Mouse (Mus musculus) hindbrain, embryonic 15.5 days (tissue): Measurements from ENCODE around the gene Apoh. TPM values are rescaled to one million over a fixed set of nuclear protein-coding genes. Genes with fewer than 3 reads are reported as not detected.

ENCODE experiments used
- ATAC-seq: fragments of 200-750 bp; cut with Nextera tagmentation; 2 replicates; pipeline ENCODE4 v1.8.0; 2017; ENCODE audit warnings: low read depth, moderate number of reproducible peaks, moderate TSS enrichment; ENCODE audit not compliant: low FRiP score
- H3K27ac ChIP-seq: fragments of 300-500 bp; sonication (generic); replicated peaks from 2 replicates; pipeline ENCODE4 v1.5.1; 2015; ENCODE audit warnings: mild to moderate bottlenecking, inconsistent platforms
- H3K27me3 ChIP-seq: fragments of 300-500 bp; sonication (generic); 2 replicates; pipeline ENCODE4 v1.6.1; 2015; ENCODE audit warnings: control low read depth, inconsistent platforms
- H3K36me3 ChIP-seq: fragments of 300-500 bp; sonication (generic); 2 replicates; pipeline ENCODE4 v1.6.1; 2015; ENCODE audit warnings: control low read depth, inconsistent platforms
- H3K4me1 ChIP-seq: fragments of 300-500 bp; sonication (generic); replicated peaks from 2 replicates; pipeline ENCODE4 v1.6.1; 2015; ENCODE audit warnings: control low read depth, inconsistent platforms
- H3K4me2 ChIP-seq: fragments of 300-500 bp; sonication (generic); 2 replicates; pipeline ENCODE4 v1.6.1; 2015; ENCODE audit warnings: moderate library complexity, mild to moderate bottlenecking, inconsistent platforms
- H3K4me3 ChIP-seq: fragments of 300-500 bp; sonication (generic); 2 replicates; pipeline ENCODE4 v1.5.1; 2015; ENCODE audit warnings: mild to moderate bottlenecking, inconsistent platforms
- H3K9ac ChIP-seq: fragments of 300-500 bp; sonication (generic); 2 replicates; pipeline ENCODE4 v1.6.1; 2015; ENCODE audit warnings: inconsistent platforms
- H3K9me3 ChIP-seq: fragments of 300-500 bp; sonication (generic); 2 replicates; pipeline ENCODE4 v1.6.1; 2016; ENCODE audit warnings: control low read depth, inconsistent platforms
- WGBS: fragments of 180-500 bp; shearing (Covaris S2); methylation state at CpG from one replicate; pipeline ENCODE4 v1.1.7; 2015; 5-methylcytosine and 5-hydroxymethylcytosine counted together
- polyA plus RNA-seq: library from polyadenylated mRNA; unstranded; fragments of >200 nt; fragmentation: Nextera tagmentation; extraction: Ambion mirVana; gene quantifications from 2 replicates; pipeline ENCODE4 v1.2.1, GENCODE M21; 2015

Gene Apoh
- polyA plus RNA-seq, 1 experiment from 2014 or later: 0.49 TPM

DNA sequence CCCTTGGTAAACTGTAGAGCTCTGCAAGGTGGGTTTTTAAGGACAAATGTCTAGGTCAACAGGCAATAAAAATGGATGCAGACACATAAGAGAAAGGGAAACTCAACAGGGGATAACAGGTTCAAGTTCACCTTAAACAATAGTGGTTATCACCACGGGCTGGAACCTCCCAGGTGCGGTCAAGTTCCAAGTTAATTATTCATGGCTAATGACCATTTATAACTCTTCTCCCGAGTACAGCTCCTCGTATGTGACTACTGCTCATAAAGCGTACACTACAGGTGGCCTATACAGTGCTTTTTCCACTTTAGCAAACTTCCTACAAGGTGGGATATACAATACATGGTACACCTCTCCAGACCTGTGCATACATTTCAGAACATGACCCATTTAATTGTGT is 33.4 kb upstream of the Apoh start:
- no peak overlapping the region for H3K27ac ChIP-seq
- no peaks in the 10 kb centered on the region for H3K27me3 ChIP-seq
- H3K4me3 ChIP-seq: no peak overlapping the region
- H3K4me2 ChIP-seq: no peak overlapping the region
- WGBS: 81% methylated on average over 5 of the region's 5 CpGs
- no peaks in the 10 kb centered on the region for H3K9me3 ChIP-seq
- H3K4me1 ChIP-seq: no peaks in the 10 kb centered on the region
- no peak overlapping the region for H3K9ac ChIP-seq
- ATAC-seq: no peak
- no peaks in the 10 kb centered on the region for H3K36me3 ChIP-seq

DNA sequence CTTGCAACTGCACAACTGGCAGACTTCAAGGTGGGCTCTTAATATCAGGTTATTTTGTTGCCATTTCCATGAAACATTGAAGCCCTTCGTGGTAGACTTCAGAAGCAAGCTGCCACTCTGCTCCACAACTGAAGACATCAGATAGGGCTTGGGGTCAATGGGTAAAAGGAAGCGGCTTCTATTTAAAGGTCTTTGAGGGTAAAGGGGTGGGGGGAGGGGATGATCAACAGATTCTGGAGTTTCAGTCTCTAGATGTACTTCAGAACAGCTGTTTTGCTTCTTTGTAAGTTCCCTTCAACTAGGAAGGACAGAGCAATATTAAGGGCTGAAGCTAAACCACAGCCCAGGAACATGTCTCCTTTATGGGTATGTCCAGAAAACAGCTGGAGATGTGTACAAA is 31.2 kb upstream of the Apoh start:
- no peak overlapping the region for H3K9ac ChIP-seq
- no peaks in the 10 kb centered on the region for H3K36me3 ChIP-seq
- H3K4me1 ChIP-seq: no peaks in the 10 kb centered on the region
- no peak overlapping the region for H3K27ac ChIP-seq
- no peak overlapping the region for H3K4me2 ChIP-seq
- WGBS: 84% methylated on average over 2 of the region's 2 CpGs
- no peaks in the 10 kb centered on the region for H3K9me3 ChIP-seq
- H3K4me3 ChIP-seq: no peak overlapping the region
- no peaks in the 10 kb centered on the region for H3K27me3 ChIP-seq
- ATAC-seq: no peak

DNA sequence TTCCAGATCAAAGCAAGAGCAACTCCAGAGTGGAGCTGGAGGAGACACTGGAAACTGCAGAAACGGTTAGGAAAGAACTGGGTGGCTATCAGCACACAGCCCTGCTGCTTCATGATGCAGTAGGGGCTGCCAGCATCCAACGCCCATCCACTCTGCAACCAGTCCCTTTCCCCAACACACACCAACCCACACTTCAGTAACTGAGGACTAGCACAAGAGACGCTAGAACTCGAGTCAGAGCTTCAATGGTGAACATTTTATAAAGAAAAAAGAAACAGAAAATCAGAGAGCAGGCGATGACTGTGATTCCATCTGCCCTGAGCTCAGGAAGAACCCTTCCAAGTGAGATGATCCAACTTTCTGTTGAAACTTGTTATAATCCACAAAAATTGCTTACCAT is 30.6 kb upstream of the Apoh start:
- no peak overlapping the region for H3K9ac ChIP-seq
- H3K27ac ChIP-seq: no peak overlapping the region
- ATAC-seq: no peak
- H3K9me3 ChIP-seq: no peaks in the 10 kb centered on the region
- 91% methylated on average over 5 of the region's 5 CpGs for WGBS
- H3K4me3 ChIP-seq: no peak overlapping the region
- no peaks in the 10 kb centered on the region for H3K36me3 ChIP-seq
- H3K4me1 ChIP-seq: no peaks in the 10 kb centered on the region
- no peak overlapping the region for H3K4me2 ChIP-seq
- H3K27me3 ChIP-seq: no peaks in the 10 kb centered on the region

DNA sequence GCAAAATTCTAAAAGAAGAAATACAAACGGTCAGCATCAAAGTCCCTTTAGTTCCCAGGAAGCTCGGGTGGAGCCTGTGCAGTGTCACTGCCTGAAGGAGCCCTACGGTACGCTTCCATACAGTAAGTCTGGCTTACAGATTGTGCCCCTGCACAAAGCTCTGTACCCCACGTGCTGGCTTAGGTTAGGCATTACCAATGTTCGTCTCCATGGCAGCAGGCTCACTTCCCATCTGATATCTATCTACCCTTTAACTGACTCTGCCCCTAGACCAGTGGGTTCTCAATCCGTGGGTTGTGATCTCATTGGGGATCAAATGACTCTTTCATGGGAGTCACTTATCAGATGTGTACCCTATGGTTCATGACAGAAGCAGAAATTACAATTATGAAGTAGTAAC is 27.4 kb upstream of the Apoh start:
- 84% methylated on average over 7 of the region's 7 CpGs for WGBS
- ATAC-seq: no peak
- Histone ChIP-seq H3K4me2 (no peak overlapping the region), H3K4me1 (no peaks in the 10 kb centered on the region), H3K9me3 (no peaks in the 10 kb centered on the region), H3K27me3 (no peaks in the 10 kb centered on the region), H3K27ac (no peak overlapping the region), H3K9ac (no peak overlapping the region), H3K36me3 (no peaks in the 10 kb centered on the region), H3K4me3 (no peak overlapping the region)

DNA sequence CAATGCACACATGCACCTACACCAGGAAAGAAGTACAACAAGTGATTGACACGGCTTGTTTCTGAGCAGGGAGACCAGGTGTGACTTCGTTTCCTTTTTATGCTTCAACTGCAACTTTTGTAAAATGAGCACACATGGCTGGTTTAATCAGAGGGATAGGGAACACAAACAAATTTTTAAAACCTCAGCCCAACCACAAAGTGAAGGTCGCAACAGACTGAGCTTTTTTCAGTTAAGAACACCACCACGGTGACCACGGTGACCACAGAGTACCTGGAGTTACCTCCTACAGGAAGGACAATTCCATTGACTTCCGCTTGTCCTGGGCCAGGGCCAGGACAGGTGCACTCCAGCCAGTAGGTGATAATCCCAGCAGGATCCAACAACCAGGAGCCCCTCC is 25.3 kb upstream of the Apoh start:
- Histone ChIP-seq H3K4me1 (no peaks in the 10 kb centered on the region), H3K9ac (no peak overlapping the region), H3K4me3 (no peak overlapping the region), H3K27me3 (no peaks in the 10 kb centered on the region), H3K4me2 (no peak overlapping the region), H3K36me3 (no peaks in the 10 kb centered on the region), H3K9me3 (no peaks in the 10 kb centered on the region), H3K27ac (no peak overlapping the region)
- 78% methylated on average over 6 of the region's 6 CpGs for WGBS
- ATAC-seq: no peak

DNA sequence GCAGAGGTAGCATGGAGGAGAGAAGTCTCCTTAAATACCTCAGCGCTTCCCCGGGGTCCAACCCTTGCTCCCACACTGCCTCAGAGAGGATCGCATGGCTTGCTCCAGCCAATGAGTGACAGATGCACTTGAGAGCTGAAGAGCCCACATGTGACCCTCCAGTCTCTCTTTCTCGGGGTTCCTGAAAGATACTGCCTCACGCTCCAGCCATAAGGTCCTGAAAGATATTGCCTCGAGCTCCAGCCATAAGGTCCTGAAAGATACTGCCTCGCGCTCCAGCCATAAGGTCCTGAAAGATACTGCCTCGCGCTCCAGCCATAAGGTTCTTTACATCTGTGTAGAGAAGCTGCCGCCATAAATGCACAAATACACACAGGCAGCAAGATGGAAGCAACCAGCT is 24.0 kb upstream of the Apoh start:
- ATAC-seq: no peak
- no peak overlapping the region for H3K4me3 ChIP-seq
- no peak overlapping the region for H3K9ac ChIP-seq
- no peaks in the 10 kb centered on the region for H3K27me3 ChIP-seq
- 88% methylated on average over 11 of the region's 11 CpGs for WGBS
- no peaks in the 10 kb centered on the region for H3K36me3 ChIP-seq
- H3K9me3 ChIP-seq: no peaks in the 10 kb centered on the region
- H3K4me2 ChIP-seq: no peak overlapping the region
- no peak overlapping the region for H3K27ac ChIP-seq
- H3K4me1 ChIP-seq: no peaks in the 10 kb centered on the region

DNA sequence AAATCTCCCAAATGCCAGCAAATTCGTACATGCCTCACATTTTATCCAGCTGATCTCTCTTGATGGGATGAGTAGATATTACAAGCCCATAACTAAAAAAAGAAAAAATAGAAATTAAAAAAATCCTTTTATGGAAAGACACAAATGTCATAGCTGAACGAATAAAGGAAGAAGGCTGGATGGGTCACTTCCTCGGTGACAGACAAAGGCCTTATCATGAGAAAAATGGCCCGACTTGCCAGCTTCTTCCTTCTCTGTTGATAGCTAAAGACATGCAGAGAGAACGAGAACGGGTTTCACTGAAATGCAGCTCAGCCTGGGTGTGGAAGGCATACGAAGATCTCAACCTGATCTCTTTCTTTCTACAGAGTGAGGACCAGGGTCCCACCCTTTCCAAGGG is 22.6 kb upstream of the Apoh start:
- H3K9ac ChIP-seq: no peak overlapping the region
- no peaks in the 10 kb centered on the region for H3K27me3 ChIP-seq
- H3K9me3 ChIP-seq: no peaks in the 10 kb centered on the region
- ATAC-seq: no peak
- 82% methylated on average over 7 of the region's 7 CpGs for WGBS
- H3K36me3 ChIP-seq: no peaks in the 10 kb centered on the region
- no peak overlapping the region for H3K4me2 ChIP-seq
- no peak overlapping the region for H3K4me3 ChIP-seq
- no peak overlapping the region for H3K27ac ChIP-seq
- H3K4me1 ChIP-seq: no peaks in the 10 kb centered on the region

DNA sequence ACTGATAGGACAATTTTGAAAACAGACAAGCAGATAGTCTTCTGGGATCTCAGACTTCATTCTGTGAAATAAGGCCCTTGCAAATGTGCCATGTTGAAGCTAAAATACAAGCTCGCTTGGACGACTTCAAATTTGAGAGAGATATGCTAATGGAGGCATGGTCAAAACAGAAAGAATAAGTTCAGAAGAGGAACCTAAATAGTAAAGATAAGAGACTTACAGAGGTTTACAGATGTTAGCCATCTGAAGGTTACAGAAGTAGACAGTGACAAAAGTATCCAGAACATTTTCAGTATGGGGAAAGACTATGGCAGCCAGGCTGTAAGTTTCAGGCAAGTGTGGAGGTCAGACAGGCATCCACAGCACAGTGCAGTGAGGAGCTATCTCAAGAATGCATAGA is 21.0 kb upstream of the Apoh start:
- Histone ChIP-seq H3K27me3 (no peaks in the 10 kb centered on the region), H3K4me2 (no peak overlapping the region), H3K27ac (no peak overlapping the region), H3K4me3 (no peak overlapping the region), H3K36me3 (no peaks in the 10 kb centered on the region), H3K9me3 (no peaks in the 10 kb centered on the region), H3K4me1 (no peaks in the 10 kb centered on the region), H3K9ac (no peak overlapping the region)
- no peak for ATAC-seq
- 89% methylated on average over 2 of the region's 2 CpGs for WGBS

DNA sequence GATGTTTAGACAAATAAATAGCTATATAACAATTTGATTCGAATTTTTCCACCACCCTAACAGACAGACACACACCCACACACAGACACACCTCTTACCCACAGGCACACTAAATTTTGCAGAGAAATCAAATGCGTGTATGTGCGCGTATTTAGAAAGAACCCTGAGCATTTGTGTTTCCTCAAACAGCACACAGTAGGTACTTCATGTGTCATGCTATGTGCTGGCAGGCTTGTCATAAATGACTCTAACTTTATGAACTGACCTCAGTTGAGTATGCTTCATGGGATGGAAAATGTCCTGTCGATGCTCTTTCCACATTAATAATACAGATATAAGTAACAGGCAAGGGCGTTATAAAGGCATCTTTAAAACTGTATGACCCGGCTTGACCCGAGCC is 17.2 kb upstream of the Apoh start:
- no peak for ATAC-seq
- Histone ChIP-seq H3K36me3 (no peaks in the 10 kb centered on the region), H3K27ac (no peak overlapping the region), H3K4me1 (no peaks in the 10 kb centered on the region), H3K27me3 (no peaks in the 10 kb centered on the region), H3K9me3 (no peaks in the 10 kb centered on the region), H3K4me3 (no peak overlapping the region), H3K9ac (no peak overlapping the region), H3K4me2 (no peak overlapping the region)
- 90% methylated on average over 8 of the region's 8 CpGs for WGBS

DNA sequence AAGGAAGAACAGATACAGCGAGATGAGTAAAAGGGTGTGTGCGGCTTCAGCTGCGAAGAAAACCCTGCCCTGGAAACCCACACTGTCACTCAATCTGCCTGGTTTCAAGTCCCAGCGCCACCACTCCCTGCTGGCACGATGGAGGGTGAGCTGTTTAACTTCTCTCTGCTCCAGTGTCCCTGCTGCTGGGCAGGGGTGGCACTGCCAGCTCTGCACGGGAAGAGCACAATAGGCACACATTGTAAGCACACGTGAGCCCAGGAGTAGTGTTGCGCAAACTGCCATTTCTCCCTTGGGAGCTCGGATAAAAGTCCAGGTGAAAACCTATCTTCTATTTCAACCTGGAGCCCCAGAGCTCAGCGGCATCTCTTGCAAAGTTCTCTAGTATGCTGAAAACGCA is 12.3 kb upstream of the Apoh start:
- no peaks in the 10 kb centered on the region for H3K36me3 ChIP-seq
- no peak overlapping the region for H3K4me2 ChIP-seq
- H3K27me3 ChIP-seq: no peaks in the 10 kb centered on the region
- no peak overlapping the region for H3K27ac ChIP-seq
- H3K4me3 ChIP-seq: no peak overlapping the region
- peaks cover 4% of the 10 kb centered on the region; the same call in 1 of the 2 replicates for H3K4me1 ChIP-seq
- H3K9me3 ChIP-seq: no peaks in the 10 kb centered on the region
- no peak for ATAC-seq
- no peak overlapping the region for H3K9ac ChIP-seq
- WGBS: 80% methylated on average over 11 of the region's 11 CpGs

DNA sequence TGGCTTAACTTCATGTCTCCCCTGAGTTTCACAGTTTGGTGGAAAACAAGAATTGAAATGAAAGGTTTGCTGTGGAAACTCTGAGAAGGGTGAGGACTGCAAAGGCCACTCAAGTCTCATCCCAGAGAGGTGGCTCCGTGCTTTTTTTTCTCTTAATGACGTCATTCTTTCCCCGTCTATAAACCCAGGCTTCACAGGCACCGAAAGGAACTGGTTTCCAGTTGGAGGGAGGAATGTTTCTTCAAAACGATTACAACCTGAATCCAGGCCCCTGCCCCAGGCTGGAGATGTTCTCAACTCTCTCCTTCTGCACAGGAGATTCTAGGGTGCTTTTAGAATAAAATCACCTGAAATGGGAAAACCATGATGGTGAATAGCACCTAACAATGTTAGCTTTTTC is 10.1 kb upstream of the Apoh start:
- Histone ChIP-seq H3K9ac (no peak overlapping the region), H3K36me3 (no peaks in the 10 kb centered on the region), H3K4me2 (no peak overlapping the region), H3K4me3 (no peak overlapping the region), H3K9me3 (no peaks in the 10 kb centered on the region), H3K27ac (no peak overlapping the region), H3K27me3 (no peaks in the 10 kb centered on the region), H3K4me1 (peaks cover 4% of the 10 kb centered on the region; the same call in 1 of the 2 replicates)
- WGBS: 56% methylated on average over 5 of the region's 5 CpGs
- ATAC-seq: no peak

DNA sequence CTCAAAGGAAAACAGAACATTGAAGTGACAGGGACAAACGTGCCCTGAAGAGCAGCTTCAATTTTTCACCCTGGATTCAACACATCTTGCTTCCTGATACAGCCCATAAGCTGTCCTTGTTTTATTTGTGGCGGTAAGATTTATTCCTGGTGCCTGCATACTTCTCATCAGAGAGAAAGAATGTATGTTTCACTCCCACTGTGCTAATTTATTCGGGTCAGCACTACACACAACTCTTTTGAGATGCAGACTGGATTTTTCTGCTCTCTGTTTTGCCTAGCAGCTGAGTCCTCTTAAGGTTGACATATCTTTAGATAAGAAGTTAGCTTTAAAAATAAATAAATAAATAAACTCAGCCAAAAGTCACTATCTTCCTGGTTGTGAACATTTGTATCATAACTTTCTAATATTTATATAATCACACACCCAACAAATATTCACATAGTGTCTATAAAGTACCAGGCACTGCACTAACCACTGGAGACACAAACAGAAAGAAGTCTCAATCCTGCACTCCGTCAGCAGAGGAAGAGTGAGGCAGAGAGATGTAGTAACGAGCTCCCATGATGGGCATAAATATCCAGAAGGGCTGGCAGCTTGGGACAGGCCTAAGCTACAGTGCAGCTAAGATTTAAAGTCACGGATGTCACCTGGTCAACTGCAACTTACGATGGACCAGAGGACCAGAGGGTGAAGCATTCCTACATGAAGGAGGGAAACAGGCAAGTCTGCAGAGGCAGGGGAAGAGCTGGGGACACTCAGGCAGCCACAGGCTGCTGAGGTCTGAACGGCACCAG is 9.4 kb upstream of the Apoh start:
- WGBS: 48% methylated on average over 8 of the region's 8 CpGs

DNA sequence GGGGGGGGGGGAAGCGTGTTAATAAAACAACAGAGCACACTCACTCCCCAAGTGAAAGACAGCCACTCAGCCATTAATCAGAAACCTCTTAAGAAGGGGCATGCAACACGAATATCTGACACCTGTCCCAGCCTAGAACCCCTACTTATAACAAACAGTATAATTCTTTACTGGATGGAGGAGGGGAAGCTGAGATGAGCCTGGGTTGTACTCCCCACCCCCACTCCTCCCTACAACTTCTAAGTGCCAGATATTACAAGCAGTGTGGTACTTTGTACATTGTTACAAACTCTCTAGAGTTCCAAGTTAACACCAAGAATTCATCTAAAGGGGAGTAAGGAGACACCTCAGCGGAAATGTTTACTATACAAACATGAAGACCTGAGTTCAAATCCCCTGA is 8.5 kb upstream of the Apoh start:
- Histone ChIP-seq H3K9ac (no peak overlapping the region), H3K4me3 (no peak overlapping the region), H3K27me3 (no peaks in the 10 kb centered on the region), H3K9me3 (no peaks in the 10 kb centered on the region), H3K27ac (no peak overlapping the region), H3K36me3 (no peaks in the 10 kb centered on the region), H3K4me1 (peaks cover 4% of the 10 kb centered on the region; the same call in 1 of the 2 replicates), H3K4me2 (no peak overlapping the region)
- WGBS: 61% methylated on average over 3 of the region's 3 CpGs
- ATAC-seq: no peak

More for the DNA sequence above, 9.4 kb upstream of the Apoh start:
- H3K27ac ChIP-seq: no peak overlapping the region
- H3K27me3 ChIP-seq: no peaks in the 10 kb centered on the region
- ATAC-seq: no peak
- no peak overlapping the region for H3K9ac ChIP-seq
- peaks cover 4% of the 10 kb centered on the region; the same call in 1 of the 2 replicates for H3K4me1 ChIP-seq
- no peaks in the 10 kb centered on the region for H3K36me3 ChIP-seq
- no peak overlapping the region for H3K4me2 ChIP-seq
- H3K9me3 ChIP-seq: no peaks in the 10 kb centered on the region
- no peak overlapping the region for H3K4me3 ChIP-seq
